Comparison of ENCODE assay signal across 15 mouse cellular contexts in genomic region chr6:108313056-108313455, GRCm38 (mm10).
"Had no signal": no experiment of that assay in that cellular context is flagged by ENCODE, and none has a peak within 500 bp of the region (broad histone marks: within the 10 kb centered on the region; RNA-seq: fewer than 3 reads in every experiment).

No protein-coding gene starts in this region.

- H3K4me3 ChIP-seq: lung, embryonic 15.5 days; megakaryocyte, embryonic 14.5 days; midbrain, embryonic 13.5 days; midbrain, embryonic 15.5 days; neural tube, embryonic 12.5 days; stomach, embryonic 15.5 days had no signal

- H3K27ac ChIP-seq: lung, embryonic 15.5 days; macrophage; midbrain, embryonic 13.5 days; midbrain, embryonic 15.5 days; neural tube, embryonic 12.5 days; stomach, embryonic 15.5 days; stomach, postnatal 0 days had no signal

- DNase-seq: lung, adult 2 months; lung, postnatal 14 days; lung, postnatal 36 days; right cerebral cortex, postnatal 14 days; thymus, adult 18-20 months; thymus, postnatal 14 days; thymus, postnatal 36 days had no signal
